Mouse (Mus musculus) olfactory bulb, adult 2 months (tissue): ENCODE results near the gene Tm7sf3. TPM values are rescaled to one million over a fixed set of nuclear protein-coding genes. Genes with fewer than 3 reads are reported as not detected.

Experiments used
- H3K27ac ChIP-seq: fragments of 200-500 bp; 2 replicates; pipeline ENCODE4 v1.5.1; 2012; ENCODE audit warnings: low read depth, low read length; ENCODE audit not compliant: insufficient read depth
- H3K4me1 ChIP-seq: fragments of 200-500 bp; 2 replicates; pipeline ENCODE4 v1.6.1; 2012; ENCODE audit warnings: low read length; ENCODE audit not compliant: control insufficient read depth, insufficient read depth
- H3K4me3 ChIP-seq: fragments of 200-500 bp; 2 replicates; pipeline ENCODE4 v1.5.1; 2012; ENCODE audit warnings: mild to moderate bottlenecking, low read depth, low read length, moderate library complexity; ENCODE audit not compliant: insufficient read depth
- CTCF ChIP-seq: fragments of 200-500 bp; IDR thresholded peaks from 2 replicates; pipeline ENCODE4 v1.5.1; 2012; ENCODE audit warnings: low read depth, mild to moderate bottlenecking, low read length, moderate library complexity; ENCODE audit not compliant: insufficient read depth
- POLR2A ChIP-seq: fragments of 200-500 bp; IDR thresholded peaks from 2 replicates; pipeline ENCODE4 v1.6.1; 2012; ENCODE audit warnings: mild to moderate bottlenecking, low read depth, low read length, moderate library complexity; ENCODE audit not compliant: insufficient read depth
- WGBS: fragments of 180-500 bp; shearing (Covaris S2); methylation state at CpG from one replicate; pipeline ENCODE4 v1.1.7; 2018; 5-methylcytosine and 5-hydroxymethylcytosine counted together
- polyA plus RNA-seq: library from polyadenylated mRNA; stranded (reverse); fragments of >200 nt; gene quantifications from 2 replicates; pipeline ENCODE4 v1.2.4, GENCODE M21; 2012; ENCODE audit warnings: low replicate concordance; ENCODE audit not compliant: missing spikeins, insufficient read depth, insufficient read length

The Tm7sf3 gene
- polyA plus RNA-seq, 1 experiment = not detected

DNA sequence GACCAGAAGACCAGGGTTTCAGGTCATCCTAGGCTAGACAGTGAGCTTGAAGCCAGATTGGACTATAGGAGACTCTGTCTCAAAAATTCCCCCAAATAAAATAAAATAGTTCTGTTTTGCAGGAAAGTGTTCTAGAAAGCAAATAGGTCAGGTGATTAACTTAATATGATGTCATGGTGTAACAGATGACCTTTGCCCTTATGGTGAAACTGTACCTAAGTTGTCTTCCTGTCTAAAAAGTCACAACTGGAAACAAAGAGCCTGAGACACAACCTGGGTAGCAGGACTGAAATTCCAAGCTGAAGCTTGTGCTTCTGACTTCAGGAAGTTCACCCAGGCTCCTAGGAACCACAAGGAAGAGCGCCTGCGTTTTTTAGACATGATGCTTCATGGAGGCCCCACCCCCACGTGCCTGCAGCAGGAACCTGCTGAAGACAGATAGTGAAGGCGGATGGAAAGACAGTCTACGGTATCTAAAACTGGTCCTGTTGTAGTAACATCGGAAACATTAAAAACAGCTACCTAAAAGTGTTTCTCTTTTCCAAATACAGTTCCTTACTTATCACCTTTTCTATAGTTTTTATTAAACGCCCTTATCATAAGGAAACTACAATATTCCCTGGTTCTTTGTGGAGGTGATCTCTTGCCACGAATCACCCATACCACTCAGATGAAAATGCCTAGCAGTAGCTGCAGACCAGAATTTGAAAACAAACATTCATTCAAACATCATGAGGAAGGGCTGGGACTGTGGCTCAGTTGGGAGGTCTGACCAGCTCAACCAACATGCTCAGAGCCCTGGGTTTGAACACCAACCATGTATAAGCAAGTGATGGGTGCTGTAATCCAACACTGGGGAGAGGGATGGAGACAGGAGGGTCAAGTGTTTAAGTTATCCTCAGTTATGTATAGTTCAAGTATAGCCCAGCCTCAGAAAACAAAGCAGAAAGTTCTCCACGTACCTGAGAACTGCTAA is 12.6 kb downstream of the Tm7sf3 start:
- Histone ChIP-seq H3K27ac (no peak overlapping the region), H3K4me3 (no peak overlapping the region), H3K4me1 (peaks cover 10% of the 10 kb centered on the region)
- 80% methylated on average over 9 of the region's 9 CpGs for WGBS
- TF ChIP-seq POLR2A (no peak), CTCF (no peak)

DNA sequence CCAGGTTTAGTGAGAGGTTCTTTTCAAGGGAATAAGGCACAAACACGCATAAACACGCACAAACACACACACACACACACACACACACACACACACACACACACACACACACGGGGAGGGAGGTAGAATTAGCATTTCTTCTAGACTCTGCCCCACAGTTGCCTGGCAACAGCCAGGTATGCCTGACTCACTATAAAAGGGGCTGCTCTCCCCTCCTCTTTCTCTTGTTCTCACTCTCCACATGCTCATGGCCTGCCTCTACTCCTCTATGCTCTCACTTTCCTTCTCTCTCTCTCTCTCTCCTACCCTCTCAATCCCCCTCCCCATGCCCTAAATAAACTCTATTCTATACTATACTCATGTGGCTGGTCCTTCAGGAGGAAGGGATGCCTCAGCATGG is 14.5 kb downstream of the Tm7sf3 start:
- no peak for TF ChIP-seq POLR2A
- TF ChIP-seq CTCF = no peak
- Histone ChIP-seq H3K4me3 (no peak overlapping the region), H3K4me1 (peaks cover 9% of the 10 kb centered on the region), H3K27ac (no peak overlapping the region)
- 59% methylated on average over 3 of the region's 3 CpGs for WGBS

DNA sequence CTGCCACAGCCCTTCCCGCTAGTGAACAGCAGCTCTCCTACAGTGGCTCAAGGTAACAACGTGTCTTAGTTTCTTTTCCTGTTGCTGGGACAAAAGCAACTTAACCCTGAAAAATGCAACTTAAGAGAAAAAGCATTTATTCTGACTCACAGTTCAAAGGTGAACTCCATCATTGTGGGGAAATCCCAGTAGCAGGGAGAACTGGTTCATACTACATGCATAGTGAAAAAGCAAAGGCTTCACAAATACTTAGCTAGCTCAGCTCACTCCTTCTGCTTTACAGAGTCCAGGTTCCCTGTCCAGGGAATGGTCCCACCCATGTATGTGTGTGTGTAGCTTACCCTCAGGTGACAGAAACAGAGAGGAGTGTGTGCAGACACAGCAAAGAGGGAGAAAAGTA is 26.0 kb downstream of the Tm7sf3 start:
- Histone ChIP-seq H3K4me3 (no peak overlapping the region), H3K4me1 (peaks cover 9% of the 10 kb centered on the region), H3K27ac (no peak overlapping the region)
- TF ChIP-seq POLR2A (no peak), CTCF (no peak)
- WGBS = 86% methylated on average over 2 of the region's 2 CpGs

DNA sequence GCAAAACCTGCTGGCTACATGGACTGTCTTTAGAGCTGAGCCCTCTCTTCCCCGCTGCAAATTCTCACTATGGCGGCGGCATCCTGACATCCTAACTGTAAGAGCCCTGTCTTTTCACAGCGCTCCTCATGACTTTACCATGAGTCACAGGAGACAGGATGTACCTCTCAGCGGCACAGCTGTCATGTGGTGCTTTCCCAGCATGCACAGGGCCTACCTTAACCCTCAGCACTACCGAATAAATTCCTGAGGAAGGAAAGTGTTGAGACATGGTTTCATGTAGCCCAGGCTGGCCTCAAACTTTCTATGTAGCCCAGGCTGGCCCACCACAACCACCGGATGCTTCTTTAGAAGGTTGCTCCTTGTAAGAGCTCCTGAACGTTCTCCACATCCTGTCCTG is 26.7 kb downstream of the Tm7sf3 start:
- H3K27ac ChIP-seq = no peak overlapping the region
- TF ChIP-seq POLR2A (no peak), CTCF (no peak)
- H3K4me1 ChIP-seq = peaks cover 9% of the 10 kb centered on the region
- 94% methylated on average over 8 of the region's 8 CpGs for WGBS
- H3K4me3 ChIP-seq = no peak overlapping the region

DNA sequence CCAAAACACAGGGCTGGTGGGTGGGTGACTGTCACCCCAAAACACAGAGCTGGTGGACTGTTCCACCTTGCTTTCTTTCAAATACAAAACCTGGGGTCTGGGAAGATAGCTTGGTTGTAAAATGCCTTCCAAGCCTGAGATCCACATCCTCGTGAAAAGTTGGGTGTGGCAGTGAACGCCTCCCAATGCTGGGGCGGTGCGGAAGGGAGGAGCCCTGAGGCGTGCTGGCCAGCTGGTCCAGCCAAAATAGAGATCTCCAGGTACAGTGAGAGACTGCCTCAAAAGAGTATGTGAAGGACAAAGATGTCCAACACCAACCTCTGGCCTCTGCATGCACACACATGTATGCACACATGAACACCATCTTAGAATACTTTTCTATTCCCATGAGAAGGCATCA is 28.1 kb downstream of the Tm7sf3 start:
- no peak overlapping the region for H3K4me3 ChIP-seq
- TF ChIP-seq CTCF = no peak
- no peak for TF ChIP-seq POLR2A
- 95% methylated on average over 5 of the region's 5 CpGs for WGBS
- H3K27ac ChIP-seq = no peak overlapping the region
- H3K4me1 ChIP-seq = peaks cover 9% of the 10 kb centered on the region

DNA sequence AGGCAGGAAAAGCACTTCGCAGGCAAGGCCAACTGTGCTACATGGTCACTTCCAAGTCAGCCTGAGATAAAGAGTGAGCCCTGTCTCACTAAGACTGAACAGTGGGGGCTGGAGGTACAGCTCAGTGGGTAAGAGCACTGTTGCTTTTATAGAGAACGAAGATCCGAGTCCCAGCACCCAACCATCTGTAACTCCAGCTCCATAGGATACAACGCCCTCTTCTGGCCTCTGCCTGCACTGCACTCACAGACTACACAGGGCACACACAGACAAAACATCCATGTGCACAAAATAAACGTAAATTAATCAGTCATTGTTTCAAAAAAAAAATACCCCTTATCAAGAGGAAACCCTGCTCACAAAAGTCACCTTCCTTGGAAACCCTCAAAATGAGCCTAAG is 28.7 kb downstream of the Tm7sf3 start:
- 93% methylated on average over 5 of the region's 5 CpGs for whole genome bisulfite sequencing
- no peak for TF ChIP-seq CTCF
- no peak for TF ChIP-seq POLR2A
- Histone ChIP-seq H3K27ac (no peak overlapping the region), H3K4me3 (no peak overlapping the region), H3K4me1 (peaks cover 9% of the 10 kb centered on the region)

DNA sequence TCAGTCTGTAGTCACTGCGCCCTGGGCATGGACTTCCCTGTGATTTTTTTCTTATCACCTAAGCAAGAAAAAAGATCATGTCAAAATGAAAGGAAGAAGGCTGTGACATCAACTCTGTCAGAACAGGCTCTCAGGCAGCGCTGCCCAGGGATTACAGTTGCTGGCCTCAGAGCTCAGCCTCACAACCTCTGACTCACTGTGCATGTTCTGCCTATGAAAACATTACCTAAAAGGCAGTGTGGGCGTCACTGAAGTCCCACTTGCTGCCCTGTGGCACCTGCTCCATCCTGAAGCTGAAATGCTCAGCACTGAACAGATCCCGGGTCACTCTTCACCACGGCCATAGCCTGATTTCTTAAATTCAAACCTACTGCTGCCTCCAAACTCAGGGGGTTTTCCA is 29.9 kb downstream of the Tm7sf3 start:
- 70% methylated on average over 5 of the region's 5 CpGs for WGBS
- H3K4me3 ChIP-seq = no peak overlapping the region
- peaks cover 9% of the 10 kb centered on the region for H3K4me1 ChIP-seq
- H3K27ac ChIP-seq = no peak overlapping the region
- TF ChIP-seq CTCF (no peak), POLR2A (no peak)

DNA sequence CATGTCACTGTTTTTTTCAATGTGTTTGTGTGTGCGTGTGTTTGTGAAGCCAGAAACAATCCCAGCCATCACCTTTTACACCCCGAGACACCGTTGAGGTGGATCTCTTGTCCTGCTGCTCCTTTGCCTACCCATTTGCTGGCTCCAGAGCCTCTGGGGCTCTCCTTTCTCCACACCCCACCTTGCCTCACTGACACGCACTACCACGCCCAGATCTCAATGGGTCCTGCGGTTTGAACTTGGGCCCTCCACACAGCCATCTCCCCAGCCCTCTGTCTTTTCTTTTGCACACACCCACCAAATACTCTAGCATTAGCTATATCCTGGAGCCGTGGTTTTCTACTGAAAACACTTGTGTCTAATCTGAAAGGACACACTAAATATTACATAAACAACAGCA is 30.7 kb downstream of the Tm7sf3 start:
- Histone ChIP-seq H3K27ac (no peak overlapping the region), H3K4me1 (peaks cover 9% of the 10 kb centered on the region), H3K4me3 (no peak overlapping the region)
- no peak for TF ChIP-seq POLR2A
- no peak for TF ChIP-seq CTCF
- 91% methylated on average over 7 of the region's 7 CpGs for WGBS

DNA sequence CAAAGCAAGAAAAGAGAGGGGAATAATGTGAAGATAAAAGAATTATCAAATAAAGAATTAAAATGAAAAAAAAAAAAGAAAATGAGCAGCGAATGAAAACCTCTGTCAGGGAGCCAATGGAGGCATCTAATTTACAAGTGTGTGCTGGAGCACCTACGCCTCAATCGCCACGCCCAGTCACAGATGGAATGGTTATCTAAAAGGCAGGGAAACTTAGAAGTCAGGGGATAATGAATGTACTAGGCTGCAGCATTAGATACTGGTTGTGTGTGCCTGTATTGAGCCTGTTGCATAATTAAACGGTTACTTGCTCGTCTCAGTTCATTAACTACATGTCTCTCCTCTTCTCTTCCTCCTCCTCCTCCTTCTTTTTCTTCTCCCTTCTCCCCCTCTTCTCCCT is 31.2 kb downstream of the Tm7sf3 start:
- TF ChIP-seq CTCF (no peak), POLR2A (no peak)
- no peak overlapping the region for H3K4me3 ChIP-seq
- H3K4me1 ChIP-seq = peaks cover 9% of the 10 kb centered on the region
- H3K27ac ChIP-seq = no peak overlapping the region
- WGBS = 57% methylated on average over 6 of the region's 6 CpGs
